Mouse (Mus musculus) stomach, embryonic 14.5 days (tissue): ENCODE measurements at regions not wholly inside any gene's neighbourhood (a gene's known extent, or its start where the extent isn't known, plus 50 kb on each side); places are given as distances from the start of the nearest gene placed in this dataset.
"Not testable (repeated sequence)": the region's sequence is repeated elsewhere in the genome, so short reads cannot be mapped to it uniquely, and the experiment has no call there.

ENCODE experiments used
- ATAC-seq: fragments of 200-750 bp; cut with Nextera tagmentation; 2 replicates; pipeline ENCODE4 v1.8.0; 2017; ENCODE audit warnings: low read depth, moderate TSS enrichment; ENCODE audit not compliant: insufficient number of reproducible peaks, insufficient read depth, low FRiP score
- H3K27ac ChIP-seq: fragments of 300-500 bp; sonication (generic); 2 replicates; pipeline ENCODE4 v1.5.1; 2014; ENCODE audit warnings: mild to moderate bottlenecking, low read length, moderate library complexity, mixed read lengths
- H3K27me3 ChIP-seq: fragments of 300-500 bp; sonication (generic); 2 replicates; pipeline ENCODE4 v1.6.1; 2014; ENCODE audit warnings: low read length, control low read depth, mixed read lengths; ENCODE audit not compliant: control insufficient read depth, insufficient read depth
- H3K36me3 ChIP-seq: fragments of 300-500 bp; sonication (generic); 2 replicates; pipeline ENCODE4 v1.6.1; 2014; ENCODE audit warnings: mild to moderate bottlenecking, control low read depth, low read length, moderate library complexity, mixed read lengths; ENCODE audit not compliant: control insufficient read depth, insufficient read depth
- H3K4me1 ChIP-seq: fragments of 300-500 bp; sonication (generic); 2 replicates; pipeline ENCODE4 v1.6.1; 2014; ENCODE audit warnings: low read length, control low read depth, mixed read lengths; ENCODE audit not compliant: control insufficient read depth, insufficient read depth
- H3K4me2 ChIP-seq: fragments of 300-500 bp; sonication (generic); replicated peaks from 2 replicates; pipeline ENCODE4 v1.6.1; 2014; ENCODE audit warnings: low read depth, low read length, control low read depth
- H3K4me3 ChIP-seq: fragments of 300-500 bp; sonication (generic); 2 replicates; pipeline ENCODE4 v1.5.1; 2014; ENCODE audit warnings: low read depth, low read length, control low read depth
- H3K9ac ChIP-seq: fragments of 300-500 bp; sonication (generic); replicated peaks from 2 replicates; pipeline ENCODE4 v1.6.1; 2014; ENCODE audit warnings: low read depth, mild to moderate bottlenecking, control low read depth, low read length, moderate library complexity, mixed read lengths
- H3K9me3 ChIP-seq: fragments of 300-500 bp; sonication (generic); 2 replicates; pipeline ENCODE4 v1.6.1; 2016; ENCODE audit warnings: low read depth, low read length, control low read depth; ENCODE audit not compliant: control insufficient read depth
- WGBS: fragments of 180-500 bp; shearing (Covaris S2); extraction: QIAGEN DNeasy Blood & Tissue Kit; methylation state at CpG from one replicate; pipeline ENCODE4 v1.1.7; 2014; 5-methylcytosine and 5-hydroxymethylcytosine counted together

GRCm38 (mm10) chr15:8816501-8817368 is 106.2 kb upstream of the Slc1a3 start:
- no peaks in the 10 kb centered on the region for H3K36me3 ChIP-seq
- peak; percentile 65; the same call in 1 of the 2 replicates for ATAC-seq
- no peaks in the 10 kb centered on the region for H3K9me3 ChIP-seq
- H3K27me3 ChIP-seq: no peaks in the 10 kb centered on the region
- no peak overlapping the region for H3K4me3 ChIP-seq
- no peaks in the 10 kb centered on the region; the same call in 1 of the 2 replicates for H3K4me1 ChIP-seq
- WGBS: 44% methylated on average over 10 of the region's 10 CpGs
- no peak overlapping the region for H3K4me2 ChIP-seq
- no peak overlapping the region for H3K9ac ChIP-seq
- no peak overlapping the region; the same call in 1 of the 2 replicates for H3K27ac ChIP-seq

- H3K36me3 ChIP-seq: no peaks in the 10 kb centered on the region
- H3K27me3 ChIP-seq: no peaks in the 10 kb centered on the region
- 67% methylated on average over 2 of the region's 2 CpGs for WGBS
- H3K9me3 ChIP-seq: no peaks in the 10 kb centered on the region
- H3K4me2 ChIP-seq: no peak overlapping the region
- H3K9ac ChIP-seq: no peak overlapping the region
- H3K4me1 ChIP-seq: no peaks in the 10 kb centered on the region; the same call in 1 of the 2 replicates
- ATAC-seq: no peak
- no peak overlapping the region for H3K4me3 ChIP-seq
- H3K27ac ChIP-seq: peak overlapping the region; percentile 39; the same call in 1 of the 2 replicates
Observed at GRCm38 (mm10) chr15:8815958-8816357, 105.4 kb upstream of the Slc1a3 start.

DNA sequence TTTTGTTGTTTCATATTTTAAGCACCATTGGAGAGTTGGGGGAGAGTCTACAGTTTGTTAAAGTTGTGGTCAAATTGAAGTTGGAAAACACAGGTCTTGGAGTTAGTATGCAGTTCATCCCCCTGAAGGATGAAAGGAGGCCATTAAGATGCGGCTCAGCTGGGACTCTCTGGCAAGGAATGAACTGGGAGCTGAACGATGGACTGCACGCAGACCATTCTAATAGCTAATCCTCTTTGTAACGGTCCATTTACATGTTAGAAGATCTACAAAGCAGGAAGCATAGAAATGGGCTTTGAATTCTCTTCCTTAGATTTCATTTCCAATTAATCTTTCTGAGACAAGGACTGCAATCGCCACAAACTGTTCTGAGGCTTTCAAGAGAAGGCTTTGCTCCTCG is 104.7 kb upstream of the Slc1a3 start:
- Histone ChIP-seq H3K27me3 (no peaks in the 10 kb centered on the region), H3K4me2 (no peak overlapping the region), H3K4me3 (no peak overlapping the region), H3K9ac (no peak overlapping the region), H3K9me3 (no peaks in the 10 kb centered on the region), H3K4me1 (no peaks in the 10 kb centered on the region; the same call in 1 of the 2 replicates), H3K27ac (no peak overlapping the region), H3K36me3 (no peaks in the 10 kb centered on the region)
- WGBS: 62% methylated on average over 6 of the region's 6 CpGs
- ATAC-seq: no peak

DNA sequence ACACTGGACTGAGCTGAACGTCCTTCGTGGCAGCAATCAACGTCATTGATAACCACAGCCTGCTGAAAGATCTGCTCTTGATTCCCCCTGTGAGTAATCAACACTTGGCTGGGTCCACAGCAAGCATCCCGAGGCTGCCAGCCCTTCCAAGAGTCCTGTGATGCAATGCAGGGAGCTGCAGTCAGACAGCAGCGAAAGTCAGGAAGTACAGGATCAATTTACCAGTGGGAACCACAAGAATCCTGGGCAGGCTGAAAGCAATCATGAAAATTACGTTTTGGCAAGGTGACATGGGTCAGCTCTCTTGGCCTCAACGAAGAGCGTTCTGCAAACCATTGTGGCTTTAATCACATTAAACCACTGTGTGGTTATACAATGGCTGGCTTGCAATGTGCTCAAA is 95.8 kb upstream of the Slc1a3 start:
- Histone ChIP-seq H3K4me1 (no peaks in the 10 kb centered on the region), H3K4me3 (no peak overlapping the region), H3K27me3 (no peaks in the 10 kb centered on the region), H3K9ac (no peak overlapping the region), H3K4me2 (no peak overlapping the region), H3K36me3 (no peaks in the 10 kb centered on the region), H3K27ac (no peak overlapping the region), H3K9me3 (no peaks in the 10 kb centered on the region)
- no peak for ATAC-seq
- WGBS: 44% methylated on average over 8 of the region's 8 CpGs

- H3K9me3 ChIP-seq, H3K27ac ChIP-seq, H3K27me3 ChIP-seq, H3K4me2 ChIP-seq, H3K36me3 ChIP-seq, H3K4me1 ChIP-seq, H3K9ac ChIP-seq, ATAC-seq, H3K4me3 ChIP-seq: not testable (repeated sequence)
- WGBS: 91% methylated on average over 4 of the region's 5 CpGs
Observed at GRCm38 (mm10) chr15:8805565-8805964, 95.0 kb upstream of the Slc1a3 start.

DNA sequence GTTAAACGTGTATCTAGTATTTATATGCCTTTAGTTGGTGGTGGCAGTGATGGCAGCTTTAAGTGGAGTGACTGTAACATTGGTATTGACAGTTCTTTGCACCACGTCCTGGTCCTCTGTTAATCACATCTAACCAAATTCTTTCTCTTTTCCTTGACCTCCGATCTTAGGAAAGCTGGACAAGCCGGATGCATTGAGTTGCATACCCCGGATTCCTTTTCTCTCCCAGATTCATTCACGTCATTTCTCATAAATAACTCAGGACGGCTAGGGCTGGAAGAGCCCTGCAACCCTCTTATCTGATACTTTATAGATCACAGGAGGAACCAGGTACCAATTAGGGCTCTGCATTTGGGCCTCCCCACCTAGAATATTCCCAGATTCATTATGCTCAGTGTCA is 91.5 kb upstream of the Slc1a3 start:
- no peaks in the 10 kb centered on the region for H3K36me3 ChIP-seq
- no peak overlapping the region for H3K9ac ChIP-seq
- no peaks in the 10 kb centered on the region for H3K27me3 ChIP-seq
- no peak overlapping the region for H3K27ac ChIP-seq
- H3K9me3 ChIP-seq: no peaks in the 10 kb centered on the region
- no peaks in the 10 kb centered on the region for H3K4me1 ChIP-seq
- no peak overlapping the region for H3K4me3 ChIP-seq
- ATAC-seq: no peak
- H3K4me2 ChIP-seq: no peak overlapping the region
- 35% methylated on average over 7 of the region's 7 CpGs for WGBS

DNA sequence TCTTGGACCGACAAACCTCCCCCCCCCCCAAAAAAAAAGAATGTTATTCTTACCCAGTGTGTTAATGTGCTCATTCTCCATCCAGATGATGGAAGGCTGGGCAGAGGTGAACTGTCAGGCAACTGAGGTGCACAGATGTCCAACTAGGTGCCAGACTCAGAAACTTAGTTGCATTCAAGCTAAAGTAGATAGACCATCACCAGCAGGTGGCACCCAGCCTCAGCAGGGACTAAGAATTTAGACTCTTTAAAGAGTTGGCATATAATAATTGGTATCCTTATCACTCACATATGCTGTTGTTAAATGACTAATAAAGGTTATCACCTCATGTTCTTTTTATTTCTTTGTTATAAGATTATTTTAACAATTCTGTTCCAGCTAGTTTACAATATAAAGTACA is 86.5 kb upstream of the Slc1a3 start:
- H3K4me1 ChIP-seq: no peaks in the 10 kb centered on the region
- H3K36me3 ChIP-seq: no peaks in the 10 kb centered on the region
- H3K9me3 ChIP-seq: no peaks in the 10 kb centered on the region
- no peak overlapping the region for H3K4me3 ChIP-seq
- no peak overlapping the region for H3K9ac ChIP-seq
- H3K27me3 ChIP-seq: no peaks in the 10 kb centered on the region
- 90% methylated on average over 1 of the region's 1 CpGs for WGBS
- H3K4me2 ChIP-seq: no peak overlapping the region
- ATAC-seq: no peak
- no peak overlapping the region for H3K27ac ChIP-seq

DNA sequence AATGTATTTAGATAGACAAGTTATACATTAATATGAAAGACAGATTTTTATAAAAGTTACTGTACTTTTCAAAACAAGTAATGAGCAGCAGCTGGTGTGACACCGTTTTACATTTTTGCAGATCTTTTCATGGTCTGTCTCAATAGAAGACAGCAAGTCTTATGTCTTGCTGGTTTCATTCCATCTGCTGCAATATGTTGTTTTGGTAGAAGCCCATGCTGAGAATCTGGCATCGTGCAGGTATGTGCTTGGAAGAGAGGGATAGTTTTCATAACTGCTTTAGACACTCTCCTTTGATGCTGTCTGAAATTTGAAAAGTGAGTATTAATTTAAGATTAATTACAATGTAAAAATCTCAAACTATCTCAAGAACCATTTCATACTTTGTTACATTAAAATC is 81.5 kb upstream of the Slc1a3 start:
- no peaks in the 10 kb centered on the region for H3K9me3 ChIP-seq
- no peak overlapping the region for H3K27ac ChIP-seq
- ATAC-seq: no peak
- H3K27me3 ChIP-seq: no peaks in the 10 kb centered on the region
- no peak overlapping the region for H3K9ac ChIP-seq
- H3K36me3 ChIP-seq: no peaks in the 10 kb centered on the region
- H3K4me1 ChIP-seq: no peaks in the 10 kb centered on the region
- no peak overlapping the region for H3K4me2 ChIP-seq
- no peak overlapping the region for H3K4me3 ChIP-seq
- 57% methylated on average over 2 of the region's 2 CpGs for WGBS

DNA sequence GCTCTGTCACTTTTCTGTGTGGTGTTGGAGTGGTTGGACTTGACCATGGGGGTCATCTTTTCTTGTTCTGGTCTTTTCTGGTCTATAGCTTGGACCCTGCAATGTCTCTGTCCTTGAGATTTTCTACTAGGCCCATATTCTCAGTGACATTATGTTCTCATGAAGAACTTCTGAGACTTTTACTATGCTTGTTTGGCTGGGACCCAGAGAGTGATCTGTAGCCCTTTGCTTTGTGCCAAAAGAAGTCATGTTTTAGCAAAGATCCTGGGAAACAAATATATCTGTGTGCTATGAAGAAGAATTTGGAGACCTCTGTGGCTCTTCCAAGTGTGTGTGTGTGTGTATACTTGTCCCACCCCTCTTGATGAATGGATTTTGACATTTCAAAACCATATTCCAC is 79.4 kb upstream of the Slc1a3 start:
- no peak overlapping the region for H3K27ac ChIP-seq
- no peak overlapping the region for H3K4me2 ChIP-seq
- H3K4me3 ChIP-seq: no peak overlapping the region
- H3K9me3 ChIP-seq: no peaks in the 10 kb centered on the region
- no peak for ATAC-seq
- no peaks in the 10 kb centered on the region for H3K36me3 ChIP-seq
- H3K4me1 ChIP-seq: no peaks in the 10 kb centered on the region
- no peaks in the 10 kb centered on the region for H3K27me3 ChIP-seq
- no peak overlapping the region for H3K9ac ChIP-seq
